7 mouse cellular contexts compared by ENCODE assay signal in genomic region chr6:51399113-51399518, GRCm38 (mm10). TPM values are rescaled to one million over a fixed set of nuclear protein-coding genes. Genes with fewer than 3 reads are reported as not detected.
A peak's percentile ranks its signal among the peaks of the same experiment; 100 is the strongest.
DNase-seq lines count a peak whose midpoint lies in the region; ATAC-seq and TF ChIP-seq lines count a peak whose summit lies in the region.

No protein-coding gene starts in this region.

- H3K9me3 ChIP-seq in embryonic facial prominence, embryonic 15.5 days (replicated peaks) = no peaks in the 10 kb centered on the region
- no peaks in the 10 kb centered on the region for H3K9me3 ChIP-seq in hindbrain, postnatal 0 days (ENCODE audit: low read length)
- H3K9me3 ChIP-seq in liver, postnatal 0 days (ENCODE audit: low read length) = no peaks in the 10 kb centered on the region

- H3K27ac ChIP-seq in embryonic facial prominence, embryonic 15.5 days (replicated peaks) = no peak overlapping the region
- H3K27ac ChIP-seq in hindbrain, postnatal 0 days = no peak overlapping the region
- H3K27ac ChIP-seq in liver, postnatal 0 days (ENCODE audit: low read depth) = no peak overlapping the region

- no peak overlapping the region for H3K9ac ChIP-seq in embryonic facial prominence, embryonic 15.5 days
- no peak overlapping the region for H3K9ac ChIP-seq in hindbrain, postnatal 0 days (replicated peaks; ENCODE audit: low read length)
- no peak overlapping the region for H3K9ac ChIP-seq in liver, postnatal 0 days (replicated peaks)

- TF ChIP-seq CTCF in hindbrain, postnatal 0 days (IDR thresholded peaks at IDR 0.05; ENCODE audit: low read depth) = no peak
- TF ChIP-seq CTCF in liver, postnatal 0 days (IDR thresholded peaks at IDR 0.05; ENCODE audit: low read depth) = no peak

- no peak for TF ChIP-seq EP300 in liver, postnatal 0 days (IDR thresholded peaks at IDR 0.05; ENCODE audit: low read depth)

- peaks cover 8% of the 10 kb centered on the region for H3K4me1 ChIP-seq in embryonic facial prominence, embryonic 15.5 days
- H3K4me1 ChIP-seq in hindbrain, postnatal 0 days (ENCODE audit: insufficient read depth, low read length) = no peaks in the 10 kb centered on the region
- H3K4me1 ChIP-seq in liver, postnatal 0 days (ENCODE audit: insufficient read depth) = peaks cover 4% of the 10 kb centered on the region; the same call in 1 of the 2 replicates

- H3K36me3 ChIP-seq in embryonic facial prominence, embryonic 15.5 days = no peaks in the 10 kb centered on the region
- H3K36me3 ChIP-seq in hindbrain, postnatal 0 days (ENCODE audit: insufficient read depth, low read length) = no peaks in the 10 kb centered on the region
- no peaks in the 10 kb centered on the region for H3K36me3 ChIP-seq in liver, postnatal 0 days (replicated peaks; ENCODE audit: insufficient read depth, low read length)

- 24% methylated on average over 6 of the region's 6 CpGs for WGBS in embryonic facial prominence, embryonic 15.5 days
- WGBS in hindbrain, postnatal 0 days = 18% methylated on average over 6 of the region's 6 CpGs
- WGBS in liver, postnatal 0 days (ENCODE audit: insufficient replicate concordance) = 16% methylated on average over 6 of the region's 6 CpGs

- peak; percentile 48; the same call in 1 of the 2 replicates for ATAC-seq in embryonic facial prominence, embryonic 15.5 days (ENCODE audit: insufficient number of reproducible peaks, low FRiP score, low TSS enrichment, low read depth)
- peak; percentile 38; the same call in 1 of the 2 replicates for ATAC-seq in hindbrain, postnatal 0 days
- ATAC-seq in liver, postnatal 0 days = peak; percentile 76

- no peak overlapping the region for H3K4me2 ChIP-seq in embryonic facial prominence, embryonic 15.5 days (replicated peaks)
- H3K4me2 ChIP-seq in hindbrain, postnatal 0 days (ENCODE audit: low read depth, low read length) = no peak overlapping the region
- H3K4me2 ChIP-seq in liver, postnatal 0 days (ENCODE audit: low read depth, low read length) = no peak overlapping the region

- DNase-seq in adipocyte (ENCODE audit: low spot score) = peak; percentile 45
- no peak for DNase-seq in hindbrain, postnatal 0 days (ENCODE audit: low spot score)
- peak; percentile 52 for DNase-seq in liver, postnatal 0 days
- DNase-seq in testis, postnatal 14 days (ENCODE audit: low spot score) = peak; percentile 25
- DNase-seq in thymus, postnatal 14 days = no peak
- no peak for DNase-seq in left cerebral cortex, adult 18-20 months (ENCODE audit: low spot score in 2 of 2)

- H3K4me3 ChIP-seq in embryonic facial prominence, embryonic 15.5 days (replicated peaks) = no peak overlapping the region
- no peak overlapping the region for H3K4me3 ChIP-seq in hindbrain, postnatal 0 days (ENCODE audit: low read length)
- H3K4me3 ChIP-seq in liver, postnatal 0 days (ENCODE audit: low read depth, low read length) = no peak overlapping the region

- H3K27me3 ChIP-seq in embryonic facial prominence, embryonic 15.5 days = no peaks in the 10 kb centered on the region
- H3K27me3 ChIP-seq in hindbrain, postnatal 0 days (ENCODE audit: insufficient read depth, low read length) = no peaks in the 10 kb centered on the region
- H3K27me3 ChIP-seq in liver, postnatal 0 days (ENCODE audit: insufficient read depth, low read length) = no peaks in the 10 kb centered on the region

RNA-seq across cellular contexts. Expression of gene Nfe2l3, which starts 33.4 kb away (rescaled TPM):
- polyA plus RNA-seq in embryonic facial prominence, embryonic 15.5 days (2015; fragmentation: Nextera tagmentation; extraction: Ambion mirVana) = 6.5 and 9.4 TPM in 2 replicates
- total RNA-seq in hindbrain, postnatal 0 days (2014; rRNA removed) = 7.8 and 11.5 TPM in 2 replicates
- polyA plus RNA-seq in hindbrain, postnatal 0 days (2015; fragmentation: Nextera tagmentation; extraction: Ambion mirVana) = 5.2 and 5.3 TPM in 2 replicates
- 0.15 and 0.16 TPM in 2 replicates for polyA plus RNA-seq in liver, postnatal 0 days (2015; fragmentation: Nextera tagmentation; extraction: Ambion mirVana)
- 1 to 10 TPM; 1.8 to 1.9 TPM for total RNA-seq in left cerebral cortex, adult 18-20 months (2021)

Comparison
In these comparisons a context has a peak if more than half of its experiments do, and no peak if none do; other contexts are left out.
1. DNase-seq: peak in adipocyte (single experiment), liver, postnatal 0 days (single experiment) and testis, postnatal 14 days (single experiment); none in hindbrain, postnatal 0 days (single experiment), thymus, postnatal 14 days (single experiment) and left cerebral cortex, adult 18-20 months (0 of 2).
2. Peak in every context shown above with its lines, with median percentiles within 50 percentile points of each other: ATAC-seq.